Mouse (Mus musculus): ENCODE data around the gene Gkn1.

Gene Gkn1

GRCm38 (mm10) chr6:87323381-87323780 lies 27.4 kb downstream of the Gkn1 start:
- DNase-seq: no peak

GRCm38 (mm10) chr6:87318651-87319050 lies 32.1 kb downstream of the Gkn1 start:
- no peak for DNase-seq

- no peak for DNase-seq
Measured at GRCm38 (mm10) chr6:87316966-87317365, 33.8 kb downstream of the Gkn1 start.

GRCm38 (mm10) chr6:87312761-87313160 lies 38.0 kb downstream of the Gkn1 start:
- no peak for DNase-seq

- no peak for DNase-seq
Measured at GRCm38 (mm10) chr6:87304486-87304885, 46.3 kb downstream of the Gkn1 start.

- DNase-seq: no peak
Measured at GRCm38 (mm10) chr6:87302746-87303145, 48.0 kb downstream of the Gkn1 start.

GRCm38 (mm10) chr6:87301991-87302390 lies 48.8 kb downstream of the Gkn1 start:
- DNase-seq: no peak

Measured in cerebellum, adult 18-20 months (tissue).